Mouse (Mus musculus) gastrocnemius, postnatal 25 days (tissue): ENCODE data around the gene Atrnl1. TPM values are rescaled to one million over a fixed set of nuclear protein-coding genes. Genes with fewer than 3 reads are reported as not detected.
"Not testable (repeated sequence)": the region's sequence is repeated elsewhere in the genome, so short reads cannot be mapped to it uniquely, and the experiment has no call there.

Experiments used
- DNase-seq: peaks from one replicate; pipeline ENCODE4 v3.0.0; 2022
- total RNA-seq, 2 experiments: library from RNA; stranded (reverse); gene quantifications; 1 replicate in 1 of 2; 2 replicates in 1 of 2; pipeline ENCODE4 v1.2.3; 2021

The Atrnl1 gene
- total RNA-seq, 2 experiments from 2014 or later: 7.2 to 7.5 TPM

DNA sequence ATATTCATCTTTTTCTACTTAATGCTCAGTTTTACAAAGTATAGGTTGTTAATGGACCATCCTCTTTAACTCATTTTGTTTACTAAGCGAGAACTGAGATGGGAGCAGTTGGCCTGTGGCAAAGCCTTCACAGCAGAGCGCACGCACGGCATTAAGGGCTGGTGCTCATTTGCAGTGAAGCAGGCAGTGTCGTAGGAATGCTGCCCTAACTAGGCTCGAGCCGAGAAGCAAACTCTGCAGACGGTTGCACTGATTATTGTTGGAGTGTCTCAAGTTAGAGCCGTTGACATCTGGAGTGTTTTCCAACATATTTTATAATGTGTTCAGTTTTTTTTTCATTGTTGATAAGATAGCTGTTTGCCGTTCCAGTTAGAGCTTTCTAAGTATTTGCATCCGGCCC lies 206.9 kb downstream of the Atrnl1 start:
- DNase-seq: no peak

DNA sequence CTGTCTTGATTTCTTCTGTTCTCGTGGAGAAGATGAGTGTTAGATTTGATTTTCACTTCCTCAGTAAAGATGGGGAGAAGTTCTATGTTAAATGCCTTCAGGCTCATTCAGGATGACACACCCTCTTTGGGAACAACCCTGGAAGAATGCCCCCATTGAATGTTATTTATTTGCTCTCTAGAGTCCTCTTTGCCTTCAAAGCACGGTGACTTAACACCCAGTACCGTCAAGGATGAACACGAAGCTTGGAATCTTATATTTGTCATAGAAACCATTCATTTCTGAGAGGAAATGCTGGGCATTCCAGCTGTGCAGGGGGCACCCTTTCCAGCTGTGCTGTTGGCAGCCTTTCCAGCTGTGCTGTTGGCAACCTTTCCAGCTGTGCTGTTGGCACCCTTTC lies 212.6 kb downstream of the Atrnl1 start:
- DNase-seq: no peak

DNA sequence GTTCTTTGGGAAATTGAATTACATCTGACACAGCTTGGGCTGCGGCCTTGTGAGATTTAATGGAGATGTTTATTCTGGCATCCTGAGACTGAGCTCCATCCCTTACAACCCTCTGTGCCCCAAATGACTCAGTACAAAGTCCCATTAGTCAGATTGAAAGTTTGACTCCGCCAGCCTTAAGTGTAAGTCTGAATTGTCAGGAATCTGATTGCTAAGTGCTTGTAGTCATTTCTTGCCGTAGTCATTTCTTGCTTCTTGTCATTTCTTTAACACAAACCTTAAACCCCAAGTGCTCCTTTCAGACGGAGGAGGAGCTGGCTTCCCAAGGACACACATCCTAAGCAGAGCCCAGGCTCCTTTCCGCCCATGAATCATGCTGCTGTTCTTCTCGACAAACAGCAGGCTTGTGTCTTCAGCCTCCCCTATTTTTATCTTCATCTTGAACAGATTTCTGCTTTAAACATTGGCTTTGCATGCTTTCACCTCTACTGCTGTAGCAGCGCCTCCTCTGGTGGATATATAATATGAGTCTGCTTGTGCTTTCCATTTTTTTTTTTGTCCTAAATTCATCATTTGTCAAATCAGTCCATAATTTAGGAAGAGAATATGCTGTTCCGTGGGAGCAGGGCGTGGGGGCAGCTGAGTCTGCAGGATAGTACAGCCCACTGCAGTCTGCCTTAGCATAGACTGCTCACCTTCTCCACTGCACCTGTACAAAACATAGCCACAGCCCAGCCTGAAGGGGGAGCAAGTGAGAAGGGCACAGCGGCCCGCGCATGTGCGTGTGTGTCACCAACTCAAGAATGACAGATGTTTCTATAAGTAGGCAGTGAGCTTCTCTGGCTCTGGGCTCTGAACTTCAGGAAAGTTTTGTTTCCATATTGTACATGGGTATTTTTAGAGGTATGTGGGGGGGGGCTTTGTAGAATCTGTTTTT lies 214.7 kb downstream of the Atrnl1 start:
- no peak for DNase-seq

DNA sequence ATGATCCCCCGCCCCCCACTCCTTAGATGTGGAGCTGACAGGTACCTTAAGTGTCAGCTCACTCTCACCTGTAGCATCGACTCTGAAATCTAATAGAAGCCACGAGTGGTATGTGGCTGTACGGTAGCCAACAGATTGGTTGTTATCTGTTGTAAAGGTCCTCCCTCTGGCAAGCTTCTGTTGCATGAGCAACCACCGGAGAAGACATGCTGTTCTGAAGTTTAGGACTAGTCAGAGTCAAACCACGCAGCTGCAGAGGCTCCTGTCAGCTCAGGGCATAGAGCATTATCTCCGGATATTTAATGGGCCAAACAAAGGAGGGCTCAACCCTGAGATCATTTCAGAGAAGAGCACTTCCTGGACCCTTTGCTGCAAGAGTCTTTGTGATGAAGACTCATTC lies 222.2 kb downstream of the Atrnl1 start:
- no peak for DNase-seq

DNA sequence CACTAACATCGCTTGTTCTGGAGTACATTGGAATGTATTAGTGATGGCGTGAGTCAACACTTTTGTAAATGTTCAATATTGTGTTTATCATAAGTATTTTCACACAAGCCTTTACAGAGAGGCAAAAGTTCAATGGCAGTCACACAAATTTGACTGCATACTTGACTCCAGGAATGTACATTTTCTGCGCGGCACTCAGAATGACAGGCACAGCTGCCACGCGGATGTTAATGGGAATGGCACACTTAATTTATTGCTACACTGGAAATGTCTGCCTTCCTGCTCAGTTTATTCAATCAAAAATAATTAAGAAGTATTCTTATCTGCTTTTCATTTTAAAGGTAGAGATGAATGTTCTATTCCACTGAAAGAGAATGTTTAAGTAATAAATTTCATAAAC lies 227.0 kb downstream of the Atrnl1 start:
- DNase-seq: no peak

DNA sequence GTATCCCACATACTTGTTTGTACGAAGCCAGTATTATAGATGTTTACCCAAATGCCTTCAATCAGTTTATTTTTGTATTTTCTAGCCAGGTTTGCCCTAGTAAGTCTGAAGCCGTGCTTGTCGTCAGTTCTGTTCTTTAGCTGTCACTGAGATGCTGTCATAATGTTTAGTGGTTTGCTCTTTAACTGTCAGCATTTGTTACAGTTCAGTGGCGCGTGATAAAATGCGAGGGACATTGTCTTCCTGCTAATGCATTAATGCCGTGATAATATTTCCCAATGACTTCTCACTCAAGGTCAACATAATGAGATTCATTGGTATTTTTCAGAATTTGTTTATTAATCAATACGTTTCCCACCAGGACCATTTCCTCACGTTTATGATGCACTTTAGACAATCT lies 227.7 kb downstream of the Atrnl1 start:
- DNase-seq: no peak

DNA sequence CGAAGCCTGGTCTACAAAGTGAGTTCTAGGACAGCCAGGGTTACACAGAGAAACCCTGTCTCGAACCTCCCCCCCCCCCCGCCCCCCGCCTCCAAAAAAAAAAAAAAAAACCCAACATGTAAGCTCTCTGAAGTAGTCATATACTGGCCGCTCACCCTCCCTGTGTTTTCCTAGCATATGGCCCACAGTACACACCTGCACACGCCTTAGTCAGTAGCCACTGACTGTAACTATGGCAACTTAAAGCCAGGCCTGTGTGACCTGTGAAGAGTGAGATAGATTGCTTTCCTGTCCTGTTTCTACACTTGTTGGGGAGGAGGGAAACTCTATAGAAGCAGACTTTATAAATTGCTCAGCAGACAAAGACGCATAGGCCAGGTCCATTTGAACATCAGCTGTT lies 239.1 kb downstream of the Atrnl1 start:
- DNase-seq: no peak

DNA sequence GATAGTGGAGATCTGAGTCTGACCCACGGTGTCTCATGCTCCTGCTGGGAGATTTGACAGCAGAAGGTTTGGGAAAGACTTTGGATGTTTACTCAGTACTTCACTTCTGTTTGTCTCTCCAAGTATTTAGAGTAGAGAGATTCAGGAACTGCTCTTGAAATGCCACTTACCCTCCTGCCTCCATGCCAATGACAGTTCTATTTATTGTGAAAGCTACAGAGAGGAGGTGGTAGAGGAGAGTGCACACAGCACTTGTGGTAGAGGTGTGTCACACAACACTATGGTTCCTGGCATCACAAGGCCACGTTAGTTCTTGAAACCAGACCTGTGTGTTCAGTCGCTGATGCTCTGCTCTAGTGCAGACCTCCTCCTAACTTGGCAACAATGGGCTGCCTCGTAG lies 257.5 kb downstream of the Atrnl1 start:
- no peak for DNase-seq

DNA sequence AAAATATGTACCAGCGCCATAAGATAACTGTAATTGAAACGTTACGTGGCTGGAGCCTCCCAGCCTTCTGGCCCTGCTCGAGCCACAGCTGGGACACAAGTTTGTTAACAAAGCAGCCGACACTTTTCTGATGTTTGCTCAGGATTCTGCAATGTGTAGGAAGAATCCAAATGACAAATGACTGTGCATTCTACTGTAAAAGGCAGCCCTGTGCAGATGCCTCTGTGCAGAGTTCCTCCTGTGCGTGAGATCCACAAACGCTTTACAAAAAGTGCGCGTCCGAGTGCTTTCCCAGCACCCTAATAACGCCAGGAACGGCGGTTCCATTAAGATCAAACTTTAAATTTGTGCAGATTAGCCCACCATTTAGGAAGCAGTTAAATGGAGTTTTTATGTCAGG lies 260.0 kb downstream of the Atrnl1 start:
- no peak for DNase-seq

DNA sequence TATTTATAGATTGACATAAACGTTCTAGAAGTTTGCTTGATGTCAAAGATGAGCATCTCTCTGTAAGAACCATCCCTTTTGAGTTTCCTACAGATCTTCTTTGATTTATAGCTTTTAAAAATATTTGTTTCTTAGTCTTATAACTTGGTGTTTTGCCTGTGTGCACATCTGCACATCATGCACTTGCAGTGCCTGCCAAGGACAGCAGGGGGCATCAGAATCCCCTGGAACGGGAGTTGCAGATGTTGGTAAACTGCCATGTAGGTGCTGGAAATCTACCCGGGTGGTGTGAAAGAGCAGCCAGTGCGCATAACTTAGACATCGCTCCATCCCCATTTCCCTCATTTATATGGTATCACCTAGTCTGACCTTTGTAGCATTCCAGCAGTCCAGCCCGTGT lies 265.2 kb downstream of the Atrnl1 start:
- no peak for DNase-seq

DNA sequence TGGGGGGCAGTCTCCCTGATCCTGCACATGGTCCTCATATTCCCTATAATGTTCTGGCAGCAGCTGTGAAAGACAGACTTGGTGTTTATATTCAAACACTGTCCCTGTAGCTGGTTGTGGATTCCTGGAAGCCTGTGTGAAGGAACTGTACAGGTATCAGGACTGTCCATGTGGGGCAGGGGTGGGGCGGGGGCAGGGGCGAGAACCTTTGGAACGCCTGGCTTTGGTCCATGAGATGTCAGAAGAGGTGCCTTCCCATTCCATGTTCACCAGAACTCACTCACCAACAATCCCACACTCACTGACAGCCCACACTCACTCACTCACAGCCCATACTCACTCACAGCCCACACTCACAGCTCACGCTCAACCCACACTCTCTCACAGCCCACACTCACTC lies 266.5 kb downstream of the Atrnl1 start:
- DNase-seq: no peak

DNA sequence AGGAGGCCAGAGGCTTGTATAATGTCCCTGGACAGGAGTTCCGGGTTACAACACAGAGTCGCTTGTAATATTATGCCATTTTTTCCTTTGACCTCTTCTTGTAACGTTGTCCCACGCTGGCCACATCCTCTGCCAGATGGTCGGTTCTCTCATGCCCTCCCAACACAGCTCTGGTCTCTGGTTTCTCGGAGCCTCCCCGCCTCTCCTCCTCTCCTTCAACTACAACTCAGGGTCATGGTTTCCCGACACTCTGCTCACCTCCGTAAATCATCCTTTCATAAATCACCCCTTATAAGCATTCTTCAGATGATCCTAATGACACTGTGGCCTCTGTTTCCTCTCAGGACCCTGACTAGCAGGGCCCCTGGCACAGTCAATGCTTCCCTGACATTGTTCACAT lies 267.7 kb downstream of the Atrnl1 start:
- no peak for DNase-seq

DNA sequence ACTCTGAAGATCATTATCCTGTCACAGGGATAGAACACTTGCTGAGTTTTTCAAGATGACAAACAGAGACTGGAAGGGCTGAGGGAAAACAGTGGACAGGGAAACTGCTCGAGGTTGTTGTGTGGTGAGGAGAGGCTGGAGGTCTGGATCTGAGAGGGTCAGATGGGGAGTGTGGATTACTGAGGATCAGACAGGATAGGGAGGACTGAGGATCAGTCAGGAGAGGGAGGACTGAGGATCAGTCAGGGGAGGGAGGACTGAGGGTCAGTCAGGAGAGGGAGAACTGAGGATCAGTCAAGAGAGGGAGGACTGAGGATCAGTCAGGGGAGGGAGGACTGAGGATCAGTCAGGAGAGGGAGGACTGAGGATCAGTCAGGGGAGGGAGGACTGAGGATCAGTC lies 269.0 kb downstream of the Atrnl1 start:
- not testable (repeated sequence) for DNase-seq

DNA sequence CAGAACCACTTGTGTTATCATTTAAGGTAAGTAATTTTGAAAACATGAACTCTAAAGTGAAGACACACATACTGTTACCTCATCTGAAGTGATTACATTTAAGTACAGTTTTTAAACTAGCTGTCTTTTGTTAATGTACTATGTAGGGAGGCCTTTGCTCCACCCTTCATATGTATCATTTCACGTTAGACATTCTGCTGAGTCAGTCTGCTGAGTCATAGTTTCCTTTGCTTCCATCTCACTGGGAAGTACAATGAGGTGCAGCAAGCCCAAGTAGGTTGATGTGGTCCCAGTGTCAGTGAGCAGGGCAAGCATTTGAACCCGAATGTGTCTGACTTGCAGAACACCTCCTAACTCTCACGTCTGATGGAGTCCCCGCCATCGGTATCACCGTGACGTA lies 271.1 kb downstream of the Atrnl1 start:
- no peak for DNase-seq

DNA sequence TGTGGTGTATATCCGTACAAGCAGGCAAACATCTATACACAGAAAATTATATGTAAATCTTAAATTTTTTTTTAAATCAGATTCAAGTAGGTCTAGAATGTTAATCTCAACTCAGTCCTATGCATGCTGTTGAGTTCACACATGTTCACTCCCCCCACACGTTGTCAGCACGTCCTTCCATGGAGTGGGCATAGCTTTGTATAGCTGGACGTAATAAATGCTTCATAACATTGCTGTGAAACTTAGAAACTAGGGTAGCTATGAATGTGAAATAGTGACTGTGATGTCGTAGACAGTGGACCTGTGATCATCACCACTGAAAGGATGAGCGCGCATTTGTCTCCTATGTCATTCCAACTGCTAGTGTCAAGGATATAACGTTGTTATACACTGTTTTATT lies 278.0 kb downstream of the Atrnl1 start:
- no peak for DNase-seq

DNA sequence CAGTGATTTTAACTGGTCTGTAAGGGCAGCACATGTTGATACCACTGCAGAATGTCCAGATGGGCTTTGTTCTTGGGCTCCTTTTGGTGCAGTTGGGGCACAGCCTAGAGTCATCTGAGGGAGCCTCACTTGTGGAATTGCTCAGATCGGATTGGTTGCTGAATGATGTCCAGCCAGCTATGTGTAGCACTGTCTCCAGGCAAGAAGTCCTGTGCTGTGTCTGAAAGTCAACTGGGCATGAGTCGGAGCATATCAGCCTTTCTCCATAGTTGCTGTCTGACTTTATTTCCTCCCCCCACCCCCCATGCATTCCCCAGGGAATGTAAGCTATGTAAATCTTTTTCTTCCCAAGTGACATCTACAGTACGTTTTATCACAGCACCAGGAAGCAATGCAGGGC lies 278.9 kb downstream of the Atrnl1 start:
- no peak for DNase-seq

DNA sequence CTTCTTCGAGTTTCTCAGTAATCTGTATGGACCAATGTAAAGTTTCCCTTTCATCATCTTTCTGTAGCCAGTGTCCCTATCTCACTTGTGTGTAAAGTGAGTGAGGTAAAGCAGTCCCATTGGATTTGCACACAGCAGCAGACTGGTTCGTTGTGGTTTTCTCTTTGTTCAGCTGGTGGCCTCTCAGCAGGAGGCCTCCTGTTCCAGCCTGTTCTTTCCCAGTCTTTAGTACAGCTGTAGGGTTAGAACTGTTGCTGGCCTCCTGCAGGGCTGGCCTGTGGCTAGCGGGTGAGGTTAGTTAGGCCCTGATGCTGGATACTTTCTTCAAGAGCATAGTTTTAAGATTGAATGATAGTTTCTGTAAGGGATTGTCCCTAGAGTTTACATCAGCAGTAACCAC lies 280.1 kb downstream of the Atrnl1 start:
- no peak for DNase-seq

DNA sequence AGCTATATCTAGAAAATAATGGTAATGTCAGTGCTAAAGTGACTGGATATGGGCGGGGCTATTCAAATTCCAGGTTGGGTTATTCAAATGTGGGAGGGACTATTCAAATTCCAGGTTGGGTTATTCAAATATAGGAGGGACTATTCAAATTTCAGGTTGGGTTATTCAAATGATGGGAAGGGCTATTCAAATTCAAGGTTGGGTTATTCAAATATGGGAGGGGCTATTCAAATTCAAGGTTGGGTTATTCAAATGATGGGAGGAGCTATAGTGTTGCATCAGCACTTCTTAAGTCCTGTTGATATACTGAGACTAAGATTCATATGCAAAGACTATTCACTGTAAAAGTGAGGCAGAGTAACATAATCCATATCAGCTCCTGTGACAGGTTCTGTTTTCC lies 283.4 kb downstream of the Atrnl1 start:
- no peak for DNase-seq

DNA sequence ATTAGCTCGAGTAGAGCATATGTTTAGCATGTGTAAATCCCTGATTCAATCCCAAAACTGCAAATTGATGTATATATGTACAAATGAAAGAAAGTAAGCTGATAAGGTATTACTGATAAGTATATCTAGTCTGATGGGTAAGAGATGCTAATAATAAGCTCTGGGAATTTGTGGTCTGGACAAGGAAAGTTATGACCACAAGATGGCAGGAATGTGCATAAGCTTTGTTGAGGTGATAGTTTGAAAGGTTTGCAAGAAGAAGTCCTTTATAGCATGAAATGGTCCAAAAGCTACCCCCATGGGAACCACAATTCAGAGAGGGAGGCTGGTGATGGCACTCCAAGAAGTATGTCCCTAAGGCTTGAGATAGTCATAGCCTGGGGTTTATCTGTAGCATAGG lies 289.2 kb downstream of the Atrnl1 start:
- DNase-seq: no peak

DNA sequence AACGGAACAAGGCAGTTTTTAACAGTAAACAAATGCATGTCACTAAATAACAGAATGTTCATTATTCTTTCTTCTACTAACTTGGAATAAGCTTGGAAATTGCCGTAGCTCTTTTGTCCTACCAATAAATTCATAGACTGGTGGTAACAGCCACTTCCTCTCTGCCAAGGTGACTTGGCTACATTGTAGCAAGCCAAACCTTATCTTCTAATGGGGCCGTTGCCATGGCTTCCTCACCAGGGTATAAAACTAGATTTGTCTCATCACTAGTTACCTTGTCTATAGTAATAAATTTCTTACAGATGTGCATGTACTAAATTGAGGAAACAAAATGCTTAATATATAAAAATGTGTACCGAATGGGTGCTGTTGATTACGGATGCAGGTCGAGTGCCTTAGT lies 298.6 kb downstream of the Atrnl1 start:
- DNase-seq: no peak

DNA sequence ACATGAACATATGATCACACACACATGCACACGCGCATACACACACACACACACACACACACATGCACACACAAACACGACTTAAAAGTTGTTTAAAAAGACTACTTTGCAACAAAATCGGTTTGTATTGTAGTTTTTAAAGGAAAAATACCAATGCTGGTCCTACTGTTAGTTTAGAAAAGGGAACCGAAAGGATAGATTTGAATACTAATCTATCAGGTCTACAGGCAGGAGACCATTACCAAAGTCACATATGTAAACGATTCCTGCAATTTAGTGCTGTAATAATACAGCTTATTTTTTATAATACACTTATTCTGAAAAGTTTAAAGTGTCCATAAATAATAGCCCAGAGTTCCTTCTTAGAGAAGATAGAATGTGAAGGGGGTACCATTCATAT lies 299.8 kb downstream of the Atrnl1 start:
- no peak for DNase-seq

DNA sequence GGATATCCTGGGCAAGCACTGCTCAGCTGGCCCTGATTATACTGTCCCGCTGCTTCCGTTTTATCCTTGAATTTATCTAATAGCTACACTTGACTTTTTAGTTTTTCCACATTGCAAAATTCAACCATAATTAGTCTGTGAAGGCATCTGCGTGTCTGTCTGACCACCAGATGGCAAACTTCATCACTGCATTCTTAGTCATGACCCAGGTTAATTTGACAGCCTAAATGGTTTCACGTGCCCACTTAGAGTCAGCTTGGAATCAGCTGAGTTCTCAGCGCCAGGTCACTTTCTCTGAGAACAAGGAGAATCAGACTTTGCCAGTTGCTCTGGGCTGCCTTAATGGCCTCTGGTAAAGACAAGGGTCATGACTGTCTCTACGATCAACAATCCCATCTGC lies 305.5 kb downstream of the Atrnl1 start:
- no peak for DNase-seq

DNA sequence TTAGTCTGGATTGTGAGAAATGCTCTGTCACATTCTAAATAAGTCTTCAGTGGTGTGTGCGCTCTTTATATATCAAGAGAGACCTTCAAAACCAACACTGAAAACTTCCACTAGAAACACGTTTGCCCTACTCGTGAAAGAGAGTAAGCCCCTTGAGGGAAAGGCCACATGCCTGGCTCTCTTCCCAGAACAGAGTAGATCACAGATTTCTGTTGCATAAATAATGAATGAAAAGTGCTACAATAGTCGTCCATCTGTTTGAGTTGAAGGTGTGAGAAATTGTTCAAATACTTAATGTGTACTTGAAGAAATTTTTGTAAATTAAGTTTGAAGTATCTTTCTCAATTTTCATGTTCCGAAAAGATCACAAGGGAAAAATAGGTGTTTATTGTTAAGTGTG lies 312.2 kb downstream of the Atrnl1 start:
- no peak for DNase-seq

DNA sequence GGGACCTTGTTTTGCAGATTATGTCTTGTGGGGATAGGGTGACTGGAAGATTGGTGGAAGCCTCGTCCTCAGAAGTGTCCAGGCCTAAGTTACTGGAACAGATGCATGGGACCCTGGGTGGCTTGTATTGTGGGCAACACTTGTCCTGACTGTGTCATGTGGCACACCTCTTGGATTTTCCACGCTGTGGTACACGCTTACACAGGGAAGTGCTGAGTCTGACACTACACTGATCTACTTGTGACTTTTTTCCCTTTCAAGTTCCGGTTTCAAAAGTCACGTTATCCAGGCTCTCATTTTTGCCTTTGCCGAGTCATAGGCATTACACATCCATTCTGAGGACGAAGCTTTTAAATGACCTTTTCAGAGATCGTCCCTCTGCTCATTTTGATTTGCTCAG lies 314.0 kb downstream of the Atrnl1 start:
- DNase-seq: no peak

DNA sequence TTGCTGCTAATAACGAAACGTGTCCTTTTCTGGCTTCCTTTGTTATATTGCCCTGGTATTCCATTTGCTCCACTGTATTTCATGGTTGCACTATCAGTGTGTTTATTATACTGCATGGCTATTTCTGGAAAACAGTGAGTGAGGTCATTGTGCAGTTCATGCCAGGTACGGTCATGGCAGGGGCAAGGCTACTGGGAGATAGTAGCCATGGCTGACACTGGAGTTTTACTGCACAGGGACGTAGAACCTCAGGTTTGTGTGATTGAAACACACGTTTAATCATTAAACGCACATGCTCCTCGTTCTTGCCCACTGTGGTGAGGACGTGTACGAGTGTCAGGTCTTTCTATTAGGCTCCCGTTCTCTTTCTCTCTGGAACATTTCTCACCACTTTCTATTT lies 314.8 kb downstream of the Atrnl1 start:
- DNase-seq: no peak
